Mouse (Mus musculus) gastrocnemius, adult 2 months (tissue): ENCODE data around the gene Csf2rb2. TPM values are rescaled to one million over a fixed set of nuclear protein-coding genes. Genes with fewer than 3 reads are reported as not detected.
"Not testable (repeated sequence)": the region's sequence is repeated elsewhere in the genome, so short reads cannot be mapped to it uniquely, and the experiment has no call there.

Experiments used
- DNase-seq: peaks from one replicate; pipeline ENCODE4 v3.0.0; 2022
- H3K27ac ChIP-seq: fragments of 200-600 bp; 2 replicates; pipeline ENCODE4 v1.8.1; 2022; ENCODE audit warnings: mild to moderate bottlenecking
- H3K4me3 ChIP-seq: fragments of 200-600 bp; 2 replicates; pipeline ENCODE4 v1.8.1; 2022; ENCODE audit warnings: mild to moderate bottlenecking, moderate library complexity
- CTCF ChIP-seq: fragments of 200-600 bp; IDR thresholded peaks from 2 replicates; pipeline ENCODE4 v1.8.1; 2022; ENCODE audit warnings: antibody characterized with exemption, mild to moderate bottlenecking, moderate library complexity
- intact Hi-C: fragments of 180-260 bp; cut with DNase I; formaldehyde crosslinking; loops from one replicate; pipeline ENCODE4 v1.15.1; 2025
- long read RNA-seq, 2 experiments: library from polyadenylated mRNA; stranded (forward); transcript quantifications; one replicate each; pipeline ENCODE4 v2.0.0; 2021
- total RNA-seq, 2 experiments: library from RNA; stranded (reverse); gene quantifications; 2 replicates each; pipeline ENCODE4 v1.2.3; 2021

Csf2rb2 gene
- total RNA-seq, result under 1 TPM; 0.66 to 0.78 TPM
- long read RNA-seq, experiment 1, result 0 reads
- long read RNA-seq, experiment 2, result 0 reads

- no peak for DNase-seq
- Histone ChIP-seq H3K4me3 (peak within 1 kb of the TSS; percentile 52), H3K27ac (peak within 1 kb of the TSS; percentile 54; the same call in 1 of the 2 replicates)
- intact Hi-C loops, result no loop called here
- no peak for TF ChIP-seq CTCF
Measured at GRCm38 (mm10) chr15:78305341-78305933, at the start of gene Csf2rb2. TSS of gene Csf2rb2 (minus strand) at chr15:78305721.

DNA sequence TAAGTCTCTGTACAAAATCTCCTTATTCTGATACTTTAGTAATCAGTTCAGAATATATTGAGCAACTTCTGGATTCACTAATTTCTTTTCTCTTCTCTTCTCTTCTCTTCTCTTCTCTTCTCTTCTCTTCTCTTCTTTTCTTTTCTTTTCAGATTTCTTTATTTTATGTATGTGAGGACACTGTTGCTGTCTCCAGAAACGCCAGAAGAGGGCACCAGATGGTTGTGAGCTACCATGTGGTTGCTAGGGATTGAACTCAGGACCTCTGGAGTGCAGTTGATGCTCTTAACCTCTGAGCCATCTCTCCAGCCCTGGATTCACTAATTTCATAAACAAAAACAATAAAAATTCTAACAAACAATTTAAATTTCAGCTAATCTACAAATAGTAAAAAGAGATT, 49.4 kb upstream of the Csf2rb2 start:
- intact Hi-C loops, result loop anchor here (2.0 kb wide), 1 partner anchor 68 kb away; no protein-coding TSS in a partner anchor
- peak; percentile 68 for TF ChIP-seq CTCF
- DNase-seq, result peak; percentile 47

DNA sequence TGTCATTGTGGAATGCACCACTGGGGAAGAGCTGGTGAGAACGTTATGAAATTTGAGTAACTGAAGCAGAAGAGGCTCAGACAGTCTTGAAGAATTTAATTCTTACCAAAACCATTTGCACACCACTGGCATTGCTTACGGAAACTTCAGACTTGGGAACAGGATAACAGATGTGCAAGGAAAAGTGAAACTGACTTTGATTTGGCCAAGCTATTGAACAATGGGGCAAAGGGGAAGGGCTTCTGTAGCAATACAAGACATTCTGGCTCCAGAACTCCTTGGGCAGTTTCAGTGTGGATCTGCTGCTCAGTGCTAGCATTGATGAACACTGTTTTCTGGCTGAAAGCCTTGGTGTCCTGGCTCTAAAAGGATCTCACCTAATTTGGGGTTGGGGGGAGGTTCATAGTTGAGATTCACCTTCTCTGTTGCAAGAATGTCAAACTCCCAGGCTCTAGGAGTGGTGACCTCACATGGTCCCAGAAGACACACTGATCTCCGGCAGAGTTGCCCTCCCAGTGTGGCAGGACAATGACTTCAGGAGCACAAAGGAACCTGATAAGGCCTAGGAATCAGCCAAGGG, 46.2 kb upstream of the Csf2rb2 start:
- no peak for TF ChIP-seq CTCF
- DNase-seq, result no peak
- intact Hi-C loops, result no loop called here
- H3K27ac ChIP-seq, result peak overlapping the region; percentile 38; the same call in 1 of the 2 replicates
- no peak overlapping the region for H3K4me3 ChIP-seq

More for the DNA sequence above, 49.4 kb upstream of the Csf2rb2 start:
- H3K4me3 ChIP-seq, result no peak overlapping the region
- no peak overlapping the region for H3K27ac ChIP-seq

- no peak for DNase-seq
- Histone ChIP-seq H3K27ac (no peak overlapping the region), H3K4me3 (no peak overlapping the region)
- intact Hi-C loops, result loop anchor here (5.0 kb wide), 1 partner anchor 167 kb away; no protein-coding TSS in a partner anchor
- TF ChIP-seq CTCF, result no peak
Measured at GRCm38 (mm10) chr15:78344567-78344966, 39.0 kb upstream of the Csf2rb2 start.

GRCm38 (mm10) chr15:78343683-78344082, 38.2 kb upstream of the Csf2rb2 start:
- intact Hi-C loops, result loop anchor here (5.0 kb wide), 1 partner anchor 166 kb away; no protein-coding TSS in a partner anchor
- TF ChIP-seq CTCF, result no peak
- Histone ChIP-seq H3K4me3 (no peak overlapping the region), H3K27ac (no peak overlapping the region)
- no peak for DNase-seq

DNA sequence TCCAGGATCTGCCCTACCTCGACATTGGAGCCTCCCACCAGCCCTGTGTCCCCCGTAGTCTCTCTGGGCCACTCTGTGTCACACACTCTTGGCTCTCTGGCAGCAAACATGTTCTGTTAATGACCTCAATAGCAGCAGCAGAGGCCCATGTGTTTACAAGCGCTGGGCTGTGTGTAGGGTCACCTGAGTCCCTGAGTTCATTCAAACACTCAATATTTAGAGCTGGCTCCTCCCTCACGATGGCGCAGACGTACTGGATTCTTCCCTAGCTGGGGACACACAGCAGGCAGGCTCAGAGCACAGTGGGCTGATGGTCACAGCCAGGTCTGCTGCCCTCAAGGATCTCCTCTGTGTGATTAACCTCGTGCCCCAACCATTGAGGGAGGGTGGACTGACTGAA, 35.4 kb upstream of the Csf2rb2 start:
- H3K27ac ChIP-seq, result 0 out of 2 replicates have a peak overlapping the region, but pooled peaks have one; percentile 71
- not testable (repeated sequence) for DNase-seq, H3K4me3 ChIP-seq
- intact Hi-C loops, result loop anchor here (1.0 to 5.0 kb wide), 2 partner anchors 84 to 164 kb away; no protein-coding TSS in a partner anchor

DNA sequence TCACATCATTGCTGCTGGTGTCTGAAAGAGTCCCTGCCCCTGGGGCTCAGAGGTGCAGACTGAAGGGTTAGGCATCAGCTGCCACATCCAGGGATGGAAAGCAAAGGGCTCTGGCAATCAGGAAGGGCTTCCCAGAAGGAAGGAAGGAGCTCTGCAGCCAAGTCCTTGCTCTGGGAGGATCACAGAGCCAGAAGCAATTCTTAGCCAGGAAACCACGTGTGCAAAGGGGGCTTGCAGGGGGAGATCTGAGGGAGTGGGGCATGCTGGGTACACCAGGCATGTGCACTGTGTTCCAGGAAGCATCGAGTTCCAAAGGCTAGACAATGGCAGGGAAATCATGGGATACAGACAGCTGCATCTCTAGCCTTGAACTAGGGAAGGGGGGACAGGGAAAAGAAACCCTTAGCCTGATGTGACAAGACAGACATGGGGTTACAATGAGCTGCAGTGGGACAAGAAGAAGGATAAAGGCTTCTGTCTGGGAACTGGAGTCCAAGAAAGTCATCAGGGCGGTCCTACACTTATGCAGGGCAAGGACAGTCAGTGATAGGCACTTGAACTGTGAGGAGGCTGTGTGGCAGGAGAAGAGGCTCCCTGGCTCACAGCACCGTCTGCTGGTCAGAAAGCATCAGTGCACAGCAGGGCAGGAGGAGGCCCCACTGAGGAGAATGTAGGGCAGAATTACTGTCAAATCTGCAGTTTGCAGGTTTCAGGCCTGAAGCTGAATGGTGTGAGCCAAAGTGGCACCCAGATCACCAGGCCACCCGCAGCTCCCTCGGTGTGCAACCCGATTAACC, 34.3 kb upstream of the Csf2rb2 start:
- peak; percentile 69 for DNase-seq
- TF ChIP-seq CTCF, result peak; percentile 92
- not testable (repeated sequence) for H3K4me3 ChIP-seq
- intact Hi-C loops, result loop anchor here (1.0 to 5.0 kb wide), 2 partner anchors 83 to 163 kb away; no protein-coding TSS in a partner anchor
- peak overlapping the region; percentile 71 for H3K27ac ChIP-seq

GRCm38 (mm10) chr15:78334380-78334779, 28.9 kb upstream of the Csf2rb2 start:
- intact Hi-C loops, result no loop called here
- no peak overlapping the region for H3K27ac ChIP-seq
- no peak overlapping the region for H3K4me3 ChIP-seq
- no peak for DNase-seq
- no peak for TF ChIP-seq CTCF

DNA sequence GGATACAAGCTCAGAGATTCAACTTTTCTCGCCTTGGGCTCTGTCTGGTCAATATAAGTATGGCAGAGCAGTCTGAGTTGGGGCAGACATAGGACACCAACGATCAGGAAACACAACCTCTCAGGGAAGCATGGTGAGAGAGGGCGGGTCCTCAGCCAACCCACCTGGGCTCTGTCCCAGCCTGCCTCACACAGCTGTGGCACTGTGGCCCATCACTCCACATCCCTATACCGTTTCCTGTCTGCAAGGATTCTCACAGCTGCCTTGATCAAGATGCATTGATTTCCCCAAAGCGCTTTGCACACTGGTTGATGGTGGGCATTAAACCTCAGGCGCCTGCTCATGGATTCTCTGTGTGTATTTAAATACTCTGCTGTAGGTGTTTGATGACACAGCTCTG, 27.5 kb upstream of the Csf2rb2 start:
- intact Hi-C loops, result no loop called here
- TF ChIP-seq CTCF, result no peak

GRCm38 (mm10) chr15:78331523-78332340, 26.2 kb upstream of the Csf2rb2 start:
- intact Hi-C loops, result no loop called here
- no peak overlapping the region for H3K4me3 ChIP-seq
- no peak for TF ChIP-seq CTCF
- no peak for DNase-seq
- no peak overlapping the region for H3K27ac ChIP-seq

More for the DNA sequence above, 27.5 kb upstream of the Csf2rb2 start:
- no peak overlapping the region for H3K4me3 ChIP-seq
- no peak overlapping the region for H3K27ac ChIP-seq
- DNase-seq, result no peak

GRCm38 (mm10) chr15:78330706-78331105, 25.2 kb upstream of the Csf2rb2 start:
- no peak overlapping the region for H3K4me3 ChIP-seq
- intact Hi-C loops, result no loop called here
- no peak for DNase-seq
- TF ChIP-seq CTCF, result no peak
- H3K27ac ChIP-seq, result no peak overlapping the region

DNA sequence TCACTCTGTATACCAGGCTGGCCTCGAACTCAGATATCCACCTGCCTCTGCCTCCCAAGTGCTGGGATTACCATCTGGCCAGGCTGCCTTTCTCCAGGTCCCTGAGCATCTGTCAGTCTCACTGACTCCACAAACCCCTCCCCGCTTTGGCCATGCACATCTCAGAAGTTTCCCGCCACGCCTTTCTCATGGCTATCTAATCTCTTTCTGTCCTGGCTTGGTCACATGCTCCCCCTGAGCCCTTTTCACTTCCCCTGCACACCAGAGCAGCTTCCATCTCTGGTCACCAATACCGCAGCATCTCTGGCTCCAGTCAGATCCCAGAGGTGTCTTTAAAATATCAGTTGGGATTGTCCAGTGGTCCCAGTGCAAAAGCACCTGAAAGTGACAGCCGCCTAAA, 24.5 kb upstream of the Csf2rb2 start:
- H3K27ac ChIP-seq, intact Hi-C loops, DNase-seq, H3K4me3 ChIP-seq: not testable (repeated sequence)
